Mouse (Mus musculus) urinary bladder, postnatal 25 days (tissue): ENCODE data around the gene Mapre3.

Experiments used
- DNase-seq: peaks from one replicate; pipeline ENCODE4 v3.0.0; 2022; ENCODE audit warnings: low spot score

The Mapre3 gene

DNA sequence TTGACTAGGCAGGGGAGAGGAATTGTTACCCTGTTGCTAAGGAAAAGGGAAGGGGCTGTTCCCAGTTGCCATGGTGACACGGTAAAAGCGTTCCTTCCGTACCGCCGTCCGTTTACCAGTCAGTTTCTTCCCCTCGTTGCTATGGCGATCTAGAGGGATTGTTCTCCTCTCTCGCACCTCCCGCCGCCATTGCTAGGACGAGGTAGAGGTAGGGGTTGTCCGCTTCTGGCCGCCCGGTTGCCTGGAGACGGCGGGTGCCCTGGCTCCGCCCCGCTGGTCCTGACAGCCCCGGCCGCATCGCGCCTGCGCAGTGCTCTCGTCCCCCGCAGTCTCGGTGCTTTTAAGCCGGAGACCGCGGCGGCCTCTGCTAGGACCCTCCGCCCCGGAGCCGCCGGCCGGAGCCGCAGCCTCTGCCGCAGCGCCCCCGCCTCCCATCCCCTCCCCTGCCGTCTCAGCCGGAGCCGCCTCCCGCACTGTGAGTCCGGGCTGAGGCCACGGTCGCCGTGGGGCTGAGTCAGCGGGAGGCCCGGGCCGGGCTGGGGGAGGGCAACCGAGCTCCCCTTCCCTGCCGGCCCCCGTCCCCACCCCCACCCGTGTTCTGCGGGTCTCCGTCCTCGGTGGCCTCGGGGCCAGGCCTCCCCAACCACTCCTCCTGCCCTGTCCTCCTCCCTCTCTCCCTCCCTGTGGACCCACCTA, at the start of gene Mapre3:
Gene Mapre3 (plus strand): TSS at position 218 of the 696 bp plus-strand sequence.
- peak; percentile 89 for DNase-seq

DNA sequence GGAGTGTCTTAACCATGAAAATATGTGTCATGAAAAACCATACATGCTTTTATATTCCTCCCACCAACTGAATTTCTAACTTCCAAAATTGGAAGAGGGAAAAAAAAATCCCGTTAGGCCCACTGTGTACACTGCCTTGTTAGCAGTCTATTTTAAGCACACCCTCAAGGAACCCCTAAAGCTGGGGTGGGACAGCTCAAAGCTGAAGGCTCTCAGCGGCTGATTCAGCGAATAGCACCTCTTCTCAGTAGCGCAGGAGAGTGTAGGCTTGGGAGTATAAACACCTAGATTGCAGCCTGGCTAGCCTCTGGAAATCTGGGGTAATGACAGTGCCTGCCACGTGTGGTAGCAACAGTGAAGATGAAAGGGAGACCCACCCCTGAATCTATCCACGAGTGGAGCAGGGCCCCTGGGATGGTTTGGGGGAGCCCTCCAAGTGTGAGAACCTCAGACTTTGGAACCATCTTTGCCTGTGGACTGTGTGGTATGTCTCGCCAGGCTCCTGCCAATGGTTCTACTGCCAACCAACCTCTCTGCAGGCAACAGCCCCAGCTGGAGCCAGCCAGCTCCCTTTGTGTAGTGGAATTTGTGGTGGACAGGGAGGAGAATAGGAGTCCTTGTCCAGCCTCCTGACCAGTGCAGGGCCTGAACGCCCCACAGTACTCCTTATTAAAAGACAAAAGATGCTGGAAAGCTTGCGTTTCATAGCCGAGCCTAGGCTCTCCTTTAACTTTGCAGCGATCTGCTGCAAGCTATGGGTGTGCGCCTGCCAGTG, 48.7 kb upstream of the Mapre3 start:
- DNase-seq = no peak

DNA sequence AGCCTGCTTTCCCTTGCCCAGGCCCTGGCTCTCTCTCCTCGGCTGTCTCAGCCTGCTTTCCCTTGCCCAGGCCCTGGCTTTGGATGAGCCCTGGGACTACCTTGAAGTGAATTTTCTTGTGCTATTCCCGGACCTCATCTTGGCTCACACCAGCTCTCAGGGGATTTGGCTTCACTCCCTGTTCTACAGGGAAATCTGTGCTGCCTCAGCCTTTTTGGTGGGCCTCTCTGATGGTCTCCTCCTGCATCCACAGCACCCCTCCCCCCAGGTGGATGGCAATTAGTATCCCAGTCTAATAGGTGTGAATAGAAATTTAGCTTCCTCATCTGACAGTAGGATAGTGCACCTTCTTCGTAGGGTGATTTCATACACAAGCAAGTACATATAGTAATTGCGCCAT, 46.4 kb upstream of the Mapre3 start:
- DNase-seq = no peak

- DNase-seq = peak; percentile 22
These were observed 45.8 kb upstream of the Mapre3 start for GRCm38 (mm10) chr5:30768598-30768997.

- no peak for DNase-seq
These were observed 45.4 kb upstream of the Mapre3 start for GRCm38 (mm10) chr5:30769075-30769474.

- peak; percentile 89 for DNase-seq
These were observed 39.7 kb upstream of the Mapre3 start for GRCm38 (mm10) chr5:30774601-30775371.

DNA sequence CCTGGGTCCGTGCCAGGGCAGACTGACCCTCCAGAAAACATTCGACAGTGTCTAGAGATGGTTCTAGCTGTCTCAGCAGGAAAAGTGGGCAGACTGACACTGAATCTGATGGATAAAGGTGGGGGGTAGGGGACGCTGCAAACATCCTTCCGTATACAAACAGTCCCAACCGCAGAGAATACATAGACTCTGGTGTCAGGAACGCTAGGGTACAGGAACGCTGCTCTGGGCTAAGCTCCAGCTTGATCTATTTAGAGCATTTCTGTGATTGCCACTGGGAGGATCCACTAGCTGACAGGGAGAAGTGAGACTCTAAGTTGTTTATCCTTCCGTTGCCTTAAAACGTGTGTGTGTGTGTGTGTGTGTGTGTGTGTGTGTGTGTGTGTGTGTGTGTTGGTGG, 33.7 kb upstream of the Mapre3 start:
- no peak for DNase-seq

- DNase-seq = no peak
These were observed 33.3 kb upstream of the Mapre3 start for GRCm38 (mm10) chr5:30781147-30781546.

DNA sequence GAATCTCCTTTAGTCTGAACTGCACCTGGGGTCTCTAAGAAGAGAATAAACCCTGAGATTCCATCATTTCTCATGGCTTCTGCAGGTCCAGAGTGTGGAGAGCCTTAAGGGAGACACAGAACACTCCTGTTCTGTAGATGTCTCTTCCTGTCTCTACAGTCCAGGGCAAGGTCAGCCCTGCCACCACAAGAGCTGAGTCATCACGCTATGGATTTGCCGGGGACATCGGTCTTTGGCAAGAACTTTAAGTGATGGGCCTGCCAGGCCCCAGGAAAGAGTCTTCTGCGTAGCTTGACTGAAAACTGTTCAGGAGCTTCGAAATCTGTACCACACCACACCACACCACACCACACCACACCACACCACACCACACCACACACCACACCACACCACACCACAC, 27.1 kb upstream of the Mapre3 start:
- no peak for DNase-seq

- no peak for DNase-seq
These were observed 24.4 kb upstream of the Mapre3 start for GRCm38 (mm10) chr5:30790047-30790446.

- peak; percentile 86 for DNase-seq
These were observed 18.3 kb upstream of the Mapre3 start for GRCm38 (mm10) chr5:30796125-30796524.

DNA sequence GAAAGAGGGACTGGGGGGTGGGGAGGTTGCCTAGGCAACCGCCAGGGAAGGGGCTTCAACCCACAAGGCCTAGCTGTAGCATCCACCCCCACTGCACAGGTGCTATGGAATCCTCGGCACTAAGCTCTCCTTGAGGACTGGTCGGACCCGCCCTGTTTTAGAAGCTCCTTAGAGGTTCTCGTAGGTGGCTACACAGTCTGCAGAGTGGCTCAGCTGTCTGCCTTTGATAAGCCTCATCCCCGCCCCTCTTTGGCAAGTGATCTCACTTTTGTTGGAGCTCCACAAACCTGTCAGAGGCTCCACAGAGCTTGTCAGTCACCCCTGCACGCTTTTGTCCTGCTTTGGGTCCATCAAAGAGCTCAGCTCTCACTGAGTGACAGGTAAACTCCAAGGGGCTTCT, 17.0 kb upstream of the Mapre3 start:
- DNase-seq = no peak

DNA sequence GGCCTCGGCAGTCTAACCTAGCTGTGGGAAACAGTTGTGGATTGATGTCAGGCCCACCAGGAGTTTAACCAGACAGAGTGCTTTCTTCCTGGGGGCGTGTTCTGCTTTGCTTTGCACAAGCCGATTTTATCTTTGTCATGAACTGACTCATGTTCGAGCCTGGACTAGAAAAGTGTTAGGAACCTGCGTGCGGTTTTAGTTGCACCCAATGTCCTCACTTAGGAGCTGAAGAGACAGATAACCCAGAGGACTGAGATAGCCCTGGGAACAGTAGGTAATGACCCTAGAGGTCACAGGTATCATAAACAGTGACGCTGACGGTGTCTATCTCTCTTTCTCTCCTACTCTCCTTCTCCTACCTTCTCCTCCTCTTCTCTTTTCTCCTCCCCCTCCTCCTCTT, 16.5 kb upstream of the Mapre3 start:
- DNase-seq = no peak

- DNase-seq = no peak
These were observed 15.5 kb upstream of the Mapre3 start for GRCm38 (mm10) chr5:30798965-30799364.

GRCm38 (mm10) chr5:30802724-30803467, 11.5 kb upstream of the Mapre3 start:
- DNase-seq = no peak

- peak; percentile 90 for DNase-seq
These were observed 8.3 kb upstream of the Mapre3 start for GRCm38 (mm10) chr5:30806106-30806505.

DNA sequence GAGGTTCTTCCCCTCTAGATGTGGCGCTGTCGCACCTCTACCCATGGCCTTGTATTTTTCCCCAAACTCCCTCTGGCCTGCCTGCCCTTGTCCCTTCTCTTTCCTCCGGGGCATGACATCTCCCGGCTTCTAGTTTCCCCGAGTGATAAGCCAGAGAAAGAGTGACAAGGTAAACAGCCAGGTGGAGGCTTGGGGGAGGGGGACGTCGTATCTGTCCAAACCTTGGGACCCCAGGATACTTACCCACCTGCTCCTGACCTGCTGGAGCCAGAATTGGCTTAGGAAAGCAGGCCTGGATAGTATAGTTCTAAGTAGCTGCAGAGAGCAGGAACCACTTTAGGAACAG, 652 bp downstream of the Mapre3 start:
- DNase-seq = no peak

GRCm38 (mm10) chr5:30816261-30816791, 1.9 kb downstream of the Mapre3 start:
- DNase-seq = no peak

GRCm38 (mm10) chr5:30818758-30819309, 4.4 kb downstream of the Mapre3 start:
- no peak for DNase-seq

DNA sequence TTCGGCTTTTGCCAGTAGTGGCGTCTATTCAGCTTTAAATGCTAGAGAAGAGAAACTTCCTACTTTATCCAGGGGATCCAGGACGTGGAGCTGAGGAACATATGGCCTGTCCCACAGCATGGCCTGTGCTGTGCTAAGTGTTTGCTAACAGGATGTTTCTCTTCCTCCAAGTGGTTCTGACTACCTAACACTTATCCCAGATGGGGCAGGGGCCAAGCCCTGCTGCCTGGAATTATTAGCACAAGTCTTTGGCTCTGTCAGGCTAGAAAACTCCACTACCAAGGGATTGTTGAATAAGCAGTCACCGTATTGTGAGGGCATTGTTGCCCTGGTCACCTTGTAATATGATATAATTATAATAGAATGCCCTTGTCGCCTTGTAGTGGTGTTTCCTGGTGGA, 8.2 kb downstream of the Mapre3 start:
- no peak for DNase-seq

GRCm38 (mm10) chr5:30823091-30823490, 8.7 kb downstream of the Mapre3 start:
- DNase-seq = no peak
